Mouse (Mus musculus): Measurements from ENCODE around the gene Ap1m2. TPM values are rescaled to one million over a fixed set of nuclear protein-coding genes. Genes with fewer than 3 reads are reported as not detected.
"Not testable (repeated sequence)": the region's sequence is repeated elsewhere in the genome, so short reads cannot be mapped to it uniquely, and the experiment has no call there.

The Ap1m2 gene
- total RNA-seq, 4 experiments from 2014 or later = 0.23 TPM; not detected in 3

GRCm38 (mm10) chr9:21288404-21289336, 23.5 kb downstream of the Ap1m2 start:
- DNase-seq = no peak

GRCm38 (mm10) chr9:21287571-21288402, 24.4 kb downstream of the Ap1m2 start, which contains the start of gene Kri1:
Kri1 (minus strand) TSS chr9:21287969.
- DNase-seq = peak; percentile 98

DNA sequence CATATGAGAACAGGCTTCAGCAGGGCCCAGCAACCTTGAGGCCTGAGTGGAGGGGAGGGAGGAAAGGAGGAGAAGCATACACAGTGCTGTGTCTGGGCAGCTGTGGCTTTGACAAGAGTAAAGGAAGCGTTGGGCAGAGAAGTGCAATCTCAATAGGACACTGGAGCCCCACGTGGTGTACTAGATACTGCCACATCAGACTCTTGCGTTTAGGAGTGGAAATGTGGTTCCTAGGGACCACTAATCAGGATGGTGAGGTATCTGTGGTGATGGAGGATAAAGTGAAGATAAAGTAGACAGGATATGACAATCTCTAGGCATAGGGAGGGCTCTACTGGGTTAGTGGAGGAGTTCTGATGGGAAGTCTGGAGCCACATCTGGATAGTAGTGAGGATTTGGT, 25.4 kb downstream of the Ap1m2 start:
- no peak for DNase-seq

- DNase-seq = no peak
Measured at GRCm38 (mm10) chr9:21283994-21284393, 28.1 kb downstream of the Ap1m2 start.

- DNase-seq = no peak
Measured at GRCm38 (mm10) chr9:21283591-21283990, 28.5 kb downstream of the Ap1m2 start.

- no peak for DNase-seq
Measured at GRCm38 (mm10) chr9:21277776-21278175, 34.4 kb downstream of the Ap1m2 start.

GRCm38 (mm10) chr9:21276307-21276706, 35.8 kb downstream of the Ap1m2 start:
- no peak for DNase-seq

DNA sequence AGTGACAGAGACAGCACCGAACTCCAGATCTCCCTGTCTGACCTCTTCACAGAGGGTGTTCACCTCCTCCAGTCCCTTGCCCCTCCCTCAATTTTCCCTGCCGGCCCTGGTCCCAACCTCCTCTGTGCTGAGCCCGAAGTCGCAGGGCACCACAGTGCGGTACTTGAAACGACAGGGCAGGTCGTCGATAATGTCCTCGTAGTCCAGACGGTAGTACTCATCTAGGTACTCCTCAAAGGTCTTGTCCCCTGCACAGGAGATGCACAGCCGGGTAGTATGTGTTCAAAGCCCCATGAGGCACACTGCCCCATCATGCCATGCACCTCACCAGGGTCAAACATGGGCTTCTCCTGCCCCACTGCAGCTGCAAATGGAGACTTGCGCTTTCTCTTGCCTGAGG, 36.4 kb downstream of the Ap1m2 start:
- DNase-seq = no peak

- no peak for DNase-seq
Measured at GRCm38 (mm10) chr9:21275013-21275710, 37.0 kb downstream of the Ap1m2 start.

GRCm38 (mm10) chr9:21274336-21274735, 37.8 kb downstream of the Ap1m2 start:
- DNase-seq = no peak

DNA sequence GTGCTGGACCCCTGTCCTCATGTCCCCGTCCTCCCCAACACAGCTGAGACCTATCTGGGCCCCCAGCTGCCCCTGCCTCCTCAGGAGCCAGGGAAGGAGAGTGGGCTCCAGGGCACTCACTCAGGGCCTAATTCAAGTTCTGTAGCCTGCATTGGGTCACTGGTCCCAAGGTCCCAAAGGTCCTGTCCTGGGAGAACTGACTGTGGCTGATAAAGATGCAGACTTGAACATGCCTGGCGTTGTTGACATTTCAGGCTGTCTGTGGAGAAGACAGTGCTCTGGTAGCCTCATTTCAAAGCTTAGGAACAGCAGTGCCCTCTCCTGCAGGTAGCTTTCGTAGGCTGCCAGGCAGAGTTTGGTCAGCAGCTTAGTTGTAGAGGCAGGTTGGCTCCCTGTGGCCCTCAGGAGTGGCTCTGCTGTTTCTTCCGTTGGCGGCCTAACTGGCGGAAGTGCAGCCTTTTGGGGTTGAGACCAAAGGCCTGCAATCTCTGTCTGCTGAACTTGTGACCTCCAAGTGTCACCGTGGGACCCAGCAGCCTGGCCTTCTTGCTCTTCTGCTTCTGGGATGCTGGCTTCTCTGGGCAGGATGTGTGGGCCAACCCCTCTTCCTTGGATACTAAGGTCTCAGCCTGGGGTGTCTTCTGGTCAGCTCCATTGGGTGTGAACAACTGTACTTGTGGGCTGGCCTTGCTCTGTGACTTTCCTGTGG, 38.5 kb downstream of the Ap1m2 start:
- no peak for DNase-seq

DNA sequence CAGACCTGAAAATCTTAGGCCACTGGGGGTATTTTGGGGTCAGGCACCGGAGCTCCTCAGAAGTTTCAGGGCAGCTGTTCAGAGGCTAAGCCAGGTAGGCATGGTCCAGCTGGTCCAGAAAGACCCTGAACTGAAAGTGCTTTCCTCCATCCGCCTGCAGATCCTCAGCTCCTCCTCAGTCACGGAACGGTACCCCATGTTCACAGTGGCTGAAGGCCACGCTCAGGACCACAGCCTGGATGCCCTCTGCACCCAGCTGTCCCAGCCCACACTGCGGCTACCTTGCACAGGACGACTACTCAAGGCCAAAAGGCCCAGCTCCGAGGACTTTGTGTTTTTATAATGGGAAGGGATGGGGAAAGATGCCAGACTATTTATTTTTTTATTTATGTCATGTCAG, 39.0 kb downstream of the Ap1m2 start:
- DNase-seq = no peak

GRCm38 (mm10) chr9:21272391-21272790, 39.7 kb downstream of the Ap1m2 start:
- no peak for DNase-seq

DNA sequence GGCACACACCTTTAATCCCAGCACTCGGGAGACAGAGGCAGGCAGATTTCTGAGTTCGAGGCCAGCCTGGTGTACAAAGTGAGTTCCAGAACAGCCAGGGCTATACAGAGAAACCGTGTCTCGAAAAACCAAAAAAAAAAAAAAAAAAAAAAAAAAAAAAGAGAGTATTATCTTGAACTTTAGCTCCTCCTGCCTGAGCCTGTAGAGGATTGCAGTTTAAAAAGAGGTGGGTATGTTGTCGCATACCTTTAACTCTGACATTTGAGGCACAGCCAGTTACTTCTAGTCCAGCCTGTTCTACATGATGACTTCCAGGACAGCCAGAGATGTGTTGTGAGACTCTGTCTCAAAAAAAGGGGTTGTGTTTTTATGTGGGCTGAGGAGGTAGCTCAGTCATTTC, 42.5 kb downstream of the Ap1m2 start:
- not testable (repeated sequence) for DNase-seq

DNA sequence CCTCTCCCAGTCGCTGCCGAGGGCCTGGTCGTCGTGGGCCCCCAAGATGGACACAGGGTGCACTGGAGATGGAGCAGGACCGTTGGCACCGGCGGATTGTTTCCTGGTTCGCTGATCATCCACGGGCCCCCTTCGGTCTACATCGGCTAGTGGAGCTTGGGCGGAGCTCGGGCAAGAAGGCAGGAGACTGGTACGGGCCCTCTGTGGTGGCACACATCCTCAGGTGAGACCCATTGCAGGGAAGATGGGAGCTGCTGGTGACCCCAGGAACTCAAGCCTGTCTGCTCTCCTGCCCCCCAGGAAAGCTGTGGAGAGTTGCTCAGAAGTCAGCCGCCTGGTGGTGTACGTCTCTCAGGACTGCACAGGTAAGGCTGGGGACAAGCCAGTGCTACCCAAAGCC, 43.8 kb downstream of the Ap1m2 start:
- no peak for DNase-seq

- no peak for DNase-seq
Measured at GRCm38 (mm10) chr9:21266889-21267288, 45.2 kb downstream of the Ap1m2 start.

- DNase-seq = no peak
Measured at GRCm38 (mm10) chr9:21265611-21266010, 46.5 kb downstream of the Ap1m2 start.

- peak; percentile 99 for DNase-seq
Measured at GRCm38 (mm10) chr9:21265000-21265561, 47.1 kb downstream of the Ap1m2 start, which contains the start of gene Atg4d. Atg4d (plus strand) TSS chr9:21265293.

- DNase-seq = no peak
Measured at GRCm38 (mm10) chr9:21264272-21264999, 47.7 kb downstream of the Ap1m2 start.

DNA sequence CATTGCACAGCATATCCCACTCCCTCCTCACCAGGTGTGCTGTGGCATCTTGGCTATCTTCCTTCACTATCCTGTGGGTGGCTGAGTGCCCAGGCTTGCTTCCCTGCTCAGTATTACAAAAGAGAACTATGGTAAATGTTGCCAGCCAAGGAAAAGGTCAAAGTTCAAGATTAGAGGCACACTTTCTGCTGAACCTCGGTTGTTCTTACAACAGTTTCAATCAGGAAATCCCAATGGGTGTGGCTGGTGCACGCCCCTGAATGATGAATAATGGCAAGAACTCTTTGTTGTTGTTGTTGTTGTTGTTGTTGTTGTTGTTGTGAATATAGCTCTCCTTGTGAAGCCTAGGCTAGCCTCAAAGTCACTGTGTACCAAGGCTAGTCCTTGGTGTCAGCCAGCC, 50.3 kb downstream of the Ap1m2 start:
- no peak for DNase-seq

DNA sequence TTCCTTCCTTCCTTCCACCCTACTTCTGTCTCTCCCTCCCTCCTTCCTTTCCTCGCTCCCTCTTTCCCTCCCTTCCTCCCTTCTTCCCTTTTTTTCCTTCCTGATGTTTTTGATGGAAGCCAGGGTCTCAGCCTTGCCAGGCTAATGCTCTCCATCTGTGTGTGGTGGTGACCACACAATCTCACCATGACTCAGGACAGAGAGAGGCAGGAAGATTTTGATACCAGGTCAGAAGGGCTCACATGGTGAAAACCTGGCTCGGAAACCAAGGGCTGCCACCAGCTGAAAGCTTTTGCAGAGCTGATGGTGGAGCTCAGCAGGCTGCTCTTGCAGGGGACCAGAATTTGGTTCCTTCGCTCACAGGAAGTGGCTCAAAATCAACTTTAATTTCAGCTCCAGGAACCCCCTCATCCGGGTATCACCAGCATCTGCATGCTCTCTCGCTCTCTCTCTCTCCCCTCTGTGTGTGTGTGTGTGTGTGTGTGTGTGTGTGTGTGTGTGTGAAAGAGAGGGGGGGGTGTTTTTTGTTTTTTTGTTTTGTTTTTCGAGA, 51.6 kb downstream of the Ap1m2 start:
- DNase-seq = no peak

Measured in adrenal gland, adult 8-10 months (tissue).